Mouse (Mus musculus): ENCODE results near the gene Itsn1. TPM values are rescaled to one million over a fixed set of nuclear protein-coding genes. Genes with fewer than 3 reads are reported as not detected.

The Itsn1 gene
- polyA plus RNA-seq, 1 experiment from 2014 or later: 55.2 TPM

DNA sequence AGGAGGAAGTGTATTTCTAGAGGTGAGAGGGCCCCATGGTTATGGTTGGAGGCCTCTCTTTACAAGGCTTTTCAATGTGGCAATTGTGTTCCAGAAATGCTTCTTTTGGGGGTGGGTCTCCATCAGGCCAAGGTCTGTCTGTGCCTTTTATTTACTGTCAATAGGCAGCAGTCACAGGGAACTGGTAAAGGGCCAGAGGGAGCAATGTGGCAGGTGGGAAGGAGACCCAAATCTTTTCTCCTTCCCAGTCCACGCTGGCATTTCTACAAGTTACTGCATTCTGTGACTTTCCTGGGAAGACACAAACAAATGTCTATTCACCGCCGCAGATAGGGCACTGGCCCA lies 234.4 kb downstream of the Itsn1 start:
- WGBS: 36% methylated on average over 3 of the region's 3 CpGs
- no peaks in the 10 kb centered on the region for H3K36me3 ChIP-seq
- H3K27ac ChIP-seq: peak overlapping the region; percentile 96
- H3K27me3 ChIP-seq: no peaks in the 10 kb centered on the region
- H3K9me3 ChIP-seq: no peaks in the 10 kb centered on the region
- H3K4me1 ChIP-seq (replicated peaks): peaks cover 42% of the 10 kb centered on the region
- H3K9ac ChIP-seq: no peak overlapping the region
- no peak; the same call in 1 of the 2 replicates for ATAC-seq (ENCODE audit: low FRiP score)
- H3K4me3 ChIP-seq: no peak overlapping the region
- 0 out of 2 replicates have a peak overlapping the region, but pooled peaks have one; percentile 48 for H3K4me2 ChIP-seq

DNA sequence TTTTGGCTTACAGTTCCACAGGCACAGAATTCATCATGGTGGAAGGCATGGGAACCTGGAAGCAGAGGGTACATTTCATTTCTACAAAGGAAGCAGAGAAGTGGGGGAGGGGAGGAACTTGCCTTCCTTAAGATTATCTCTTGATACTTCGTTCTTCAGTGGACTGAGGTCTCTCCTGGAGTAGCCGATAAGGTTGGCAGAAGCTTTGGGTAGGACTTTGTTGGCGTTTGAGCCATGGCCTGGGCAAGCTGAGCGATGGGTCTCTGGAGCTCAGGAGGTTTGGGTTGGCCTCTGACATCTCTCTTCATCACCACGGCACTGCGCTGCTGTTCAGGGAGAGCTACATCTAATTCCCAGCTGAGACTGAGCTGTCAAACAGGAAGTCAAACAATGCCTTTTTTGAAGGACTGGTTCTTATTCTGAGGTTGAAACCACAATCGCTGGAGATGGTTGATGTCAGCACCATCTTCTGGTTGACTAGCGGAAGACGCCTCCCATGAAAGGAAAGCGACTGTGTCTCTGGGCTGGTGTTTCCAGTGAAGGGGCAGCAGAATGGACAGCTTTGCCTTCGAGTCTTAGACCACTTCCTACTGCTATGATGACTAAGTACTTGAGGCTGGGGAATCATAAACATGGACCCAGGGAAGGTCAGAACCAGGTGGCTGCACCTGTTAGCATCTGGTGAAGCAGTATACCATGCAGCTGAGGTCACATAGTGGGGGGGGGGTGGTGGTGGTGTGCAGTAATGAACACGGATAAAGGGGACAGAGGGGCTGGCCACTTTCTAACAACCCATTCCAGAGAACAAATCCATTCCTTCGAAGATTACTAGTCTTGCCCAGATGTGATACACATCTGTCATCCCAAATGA lies 235.5 kb downstream of the Itsn1 start:
- H3K27me3 ChIP-seq: no peaks in the 10 kb centered on the region
- no peaks in the 10 kb centered on the region for H3K36me3 ChIP-seq
- no peak overlapping the region for H3K9ac ChIP-seq
- peak overlapping the region; percentile 96 for H3K27ac ChIP-seq
- no peaks in the 10 kb centered on the region for H3K9me3 ChIP-seq
- ATAC-seq (ENCODE audit: low FRiP score): no peak
- 87% methylated on average over 13 of the region's 13 CpGs for WGBS
- no peak overlapping the region for H3K4me2 ChIP-seq
- H3K4me3 ChIP-seq: no peak overlapping the region
- peaks cover 42% of the 10 kb centered on the region for H3K4me1 ChIP-seq (replicated peaks)

DNA sequence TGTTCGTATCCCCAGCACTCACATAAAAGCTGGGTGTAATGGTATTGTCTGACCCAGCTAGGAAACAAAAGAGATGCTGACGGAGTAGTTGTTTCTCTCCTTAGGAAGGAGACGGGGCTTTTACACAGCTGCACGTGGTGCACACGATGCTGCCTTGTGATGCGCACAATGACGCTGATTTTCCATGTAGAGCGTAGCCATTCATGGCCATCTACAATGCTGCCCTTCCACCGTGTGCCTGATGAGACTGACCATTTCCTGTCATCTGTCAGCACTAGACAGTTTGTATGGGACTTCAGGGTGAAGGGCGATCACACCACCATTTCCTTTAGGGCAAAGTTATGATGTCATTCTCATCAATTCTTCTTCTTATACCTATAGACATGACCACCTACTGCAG lies 239.6 kb downstream of the Itsn1 start:
- H3K27me3 ChIP-seq: 0 out of 2 replicates have a peak, but pooled peaks cover 4% of the 10 kb centered on the region
- H3K4me3 ChIP-seq: no peak overlapping the region
- H3K4me2 ChIP-seq: no peak overlapping the region
- no peak for ATAC-seq (ENCODE audit: low FRiP score)
- WGBS: 60% methylated on average over 10 of the region's 10 CpGs
- H3K4me1 ChIP-seq (replicated peaks): peaks cover 18% of the 10 kb centered on the region
- H3K9me3 ChIP-seq: no peaks in the 10 kb centered on the region
- H3K36me3 ChIP-seq: no peaks in the 10 kb centered on the region
- no peak overlapping the region for H3K27ac ChIP-seq
- no peak overlapping the region for H3K9ac ChIP-seq

DNA sequence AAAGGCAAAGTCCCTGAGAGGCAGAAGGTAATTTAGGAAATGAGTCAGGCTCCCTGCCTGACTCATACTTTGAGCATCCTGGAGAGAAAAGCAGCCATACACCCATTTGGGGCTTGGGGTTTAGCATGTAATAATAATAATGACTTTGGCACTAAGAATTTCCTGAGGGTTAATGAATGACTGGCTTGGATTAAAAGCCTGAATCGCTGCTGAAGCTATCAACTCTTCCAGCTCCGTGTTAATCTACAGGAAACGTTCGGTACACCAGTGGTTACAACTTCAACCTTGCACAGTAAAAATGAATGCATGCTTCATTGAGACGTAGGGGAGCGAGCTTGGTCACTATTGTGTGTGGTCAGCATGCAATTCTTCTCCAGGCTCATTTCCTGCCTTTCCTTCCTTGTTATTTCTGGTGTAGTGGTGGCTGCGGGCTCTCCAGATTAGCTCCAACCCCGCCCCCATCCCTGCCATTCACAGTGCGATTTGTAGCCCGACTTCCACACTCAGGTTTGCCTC lies 240.5 kb downstream of the Itsn1 start:
- 68% methylated on average over 10 of the region's 10 CpGs for WGBS
- no peak overlapping the region for H3K9ac ChIP-seq

More for the DNA sequence above, 240.5 kb downstream of the Itsn1 start:
- Histone ChIP-seq H3K4me2 (no peak overlapping the region), H3K27ac (no peak overlapping the region), H3K4me3 (no peak overlapping the region), H3K36me3 (no peaks in the 10 kb centered on the region), H3K9me3 (no peaks in the 10 kb centered on the region), H3K27me3 (0 out of 2 replicates have a peak, but pooled peaks cover 4% of the 10 kb centered on the region), H3K4me1 (replicated peaks) (peaks cover 9% of the 10 kb centered on the region)
- no peak for ATAC-seq (ENCODE audit: low FRiP score)

Small RNA genes lying within 50 kb of the gene (microRNA-seq; reads per million reads assigned to microRNA genes)
- not detected for gene Gm27773

Other genes with a start within 250 kb of the Itsn1 start
- 48.4 and 53.5 TPM in 2 replicates for gene Ifnar1, start 244.0 kb upstream of the Itsn1 start, polyA plus RNA-seq (2015; fragmentation: Nextera tagmentation; extraction: Ambion mirVana)
- gene Ifngr2, start 182.2 kb upstream of the Itsn1 start, polyA plus RNA-seq (2015; fragmentation: Nextera tagmentation; extraction: Ambion mirVana): 72.1 and 73.0 TPM in 2 replicates
- 69.1 and 69.5 TPM in 2 replicates for gene Tmem50b, start 131.5 kb upstream of the Itsn1 start, polyA plus RNA-seq (2015; fragmentation: Nextera tagmentation; extraction: Ambion mirVana)
- gene Dnajc28, start 110.3 kb upstream of the Itsn1 start, polyA plus RNA-seq (2015; fragmentation: Nextera tagmentation; extraction: Ambion mirVana): 5.2 and 7.0 TPM in 2 replicates
- gene Gart, start 82.3 kb upstream of the Itsn1 start, polyA plus RNA-seq (2015; fragmentation: Nextera tagmentation; extraction: Ambion mirVana): 62.9 and 67.3 TPM in 2 replicates
- gene Son, start 81.8 kb upstream of the Itsn1 start, polyA plus RNA-seq (2015; fragmentation: Nextera tagmentation; extraction: Ambion mirVana): 138 and 140 TPM in 2 replicates
- gene Donson, start 40.5 kb upstream of the Itsn1 start, polyA plus RNA-seq (2015; fragmentation: Nextera tagmentation; extraction: Ambion mirVana): 18.8 and 21.0 TPM in 2 replicates
- gene Cryzl1, start 306 bp upstream of the Itsn1 start, polyA plus RNA-seq (2015; fragmentation: Nextera tagmentation; extraction: Ambion mirVana): 95.5 and 97.1 TPM in 2 replicates

Measured in hindbrain, embryonic 13.5 days (tissue).